Mouse (Mus musculus) thymus, adult 2 months (tissue): ENCODE results near the gene Fbxo47.

Experiments
- CTCF ChIP-seq: fragments of 200-500 bp; IDR thresholded peaks from 2 replicates; pipeline ENCODE4 v1.5.1; 2012; ENCODE audit warnings: mild to moderate bottlenecking, control low read depth, low read length, moderate library complexity, borderline replicate concordance; ENCODE audit not compliant: control insufficient read depth, poor library complexity, insufficient read depth; ENCODE audit errors: extremely low read depth
- POLR2A ChIP-seq: fragments of 200-500 bp; IDR thresholded peaks from 2 replicates; pipeline ENCODE4 v1.6.1; 2012; ENCODE audit warnings: mild to moderate bottlenecking, low read length, control low read depth, moderate library complexity; ENCODE audit not compliant: control insufficient read depth, poor library complexity, insufficient read depth; ENCODE audit errors: extremely low read depth

GRCm38 (mm10) chr11:97897568-97898185, 13.7 kb upstream of the Fbxo47 start:
- no peak for TF ChIP-seq POLR2A
- TF ChIP-seq CTCF: no peak
